9 mouse cellular contexts compared by ENCODE assay signal in the genomic region with DNA sequence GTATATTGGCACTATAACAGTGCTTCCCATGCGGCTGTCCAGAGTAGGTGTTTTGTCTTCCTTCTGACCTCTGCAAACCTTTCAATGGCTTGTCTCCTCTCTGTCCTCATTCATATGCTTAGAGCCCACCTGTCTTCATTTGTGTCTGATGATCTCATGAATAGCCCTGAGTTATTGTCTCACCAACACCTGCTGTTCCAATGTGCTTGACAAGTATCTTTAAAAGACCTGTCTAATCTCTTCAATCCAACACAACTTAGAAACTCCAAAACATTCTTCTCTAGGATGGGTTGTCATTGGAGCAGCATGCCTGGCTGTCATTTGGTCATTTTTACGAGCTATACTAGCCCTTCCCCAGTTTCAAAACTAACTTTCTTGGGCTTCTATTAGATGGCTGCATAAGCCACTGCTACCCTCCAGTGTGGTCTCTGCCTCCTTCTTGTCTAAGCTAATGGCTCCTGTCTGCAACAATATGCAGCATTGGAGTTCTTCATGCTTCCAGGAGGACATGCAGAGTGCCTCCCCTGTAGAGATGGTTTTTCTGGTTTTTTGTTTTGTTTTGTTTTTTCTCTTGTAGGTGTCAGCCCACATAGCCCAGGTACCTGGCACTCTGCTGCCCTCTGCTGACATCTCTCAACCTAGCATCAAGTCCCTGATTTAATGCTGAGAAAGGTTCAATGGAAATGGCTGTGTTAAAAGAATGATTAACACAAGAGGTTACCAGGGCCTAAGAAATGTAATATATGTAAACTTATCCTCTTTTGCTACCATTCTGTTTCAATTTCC.
DNase-seq lines count a peak whose midpoint lies in the region; ATAC-seq and TF ChIP-seq lines count a peak whose summit lies in the region.
"Had no signal": no experiment of that assay in that cellular context is flagged by ENCODE, and none has a peak within 500 bp of the region (broad histone marks: within the 10 kb centered on the region; RNA-seq: fewer than 3 reads in every experiment).

No protein-coding gene starts in this region.

- ATAC-seq in hindbrain, postnatal 0 days: peak; percentile 63; the same call in 1 of the 2 replicates
- no peak for ATAC-seq in neural tube, embryonic 11.5 days (ENCODE audit: insufficient read depth, low FRiP score, low TSS enrichment)

- H3K36me3 ChIP-seq in hindbrain, postnatal 0 days (ENCODE audit: insufficient read depth, low read length): no peaks in the 10 kb centered on the region
- no peaks in the 10 kb centered on the region for H3K36me3 ChIP-seq in liver, adult 2 months (ENCODE audit: control insufficient read depth, insufficient read depth, low read length)
- no peaks in the 10 kb centered on the region for H3K36me3 ChIP-seq in neural tube, embryonic 11.5 days (ENCODE audit: control insufficient read depth, insufficient read depth, low read length)
- H3K36me3 ChIP-seq: lung, embryonic 15.5 days had no signal

- no peak overlapping the region for H3K4me3 ChIP-seq in hindbrain, postnatal 0 days (ENCODE audit: low read length)
- H3K4me3 ChIP-seq in liver, adult 2 months (ENCODE audit: insufficient read depth, low read depth, low read length): no peak overlapping the region
- no peak overlapping the region for H3K4me3 ChIP-seq in neural tube, embryonic 11.5 days (ENCODE audit: low read depth, low read length)
- H3K4me3 ChIP-seq: lung, embryonic 15.5 days had no signal

- H3K27ac ChIP-seq in hindbrain, postnatal 0 days: no peak overlapping the region
- no peak overlapping the region for H3K27ac ChIP-seq in liver, adult 2 months (replicated peaks; ENCODE audit: insufficient read depth, low read depth, low read length)
- H3K27ac ChIP-seq in neural tube, embryonic 11.5 days (ENCODE audit: low read depth, low read length): no peak overlapping the region
- H3K27ac ChIP-seq: lung, embryonic 15.5 days had no signal

- H3K9ac ChIP-seq in hindbrain, postnatal 0 days (replicated peaks; ENCODE audit: low read length): no peak overlapping the region
- no peak overlapping the region for H3K9ac ChIP-seq in liver, adult 2 months (ENCODE audit: low read depth, low read length)
- no peak overlapping the region for H3K9ac ChIP-seq in neural tube, embryonic 11.5 days (ENCODE audit: low read length)
- H3K9ac ChIP-seq: lung, embryonic 15.5 days had no signal

- H3K79me2 ChIP-seq in liver, adult 2 months (ENCODE audit: control insufficient read depth, insufficient read depth, low read length): no peaks in the 10 kb centered on the region

- no peak for TF ChIP-seq POLR2A in liver, adult 2 months (IDR thresholded peaks at IDR 0.05; ENCODE audit: extremely low read depth, insufficient read depth, low read length)

- 67% methylated on average over 2 of the region's 2 CpGs for WGBS in hindbrain, postnatal 0 days
- WGBS in liver, adult 2 months: 73% methylated on average over 2 of the region's 2 CpGs
- 65% methylated on average over 2 of the region's 2 CpGs for WGBS in neural tube, embryonic 11.5 days

- peak; percentile 80 for TF ChIP-seq CTCF in hindbrain, postnatal 0 days (IDR thresholded peaks at IDR 0.05; ENCODE audit: low read depth)
- peak; percentile 70 for TF ChIP-seq CTCF in liver, adult 2 months (IDR thresholded peaks at IDR 0.05; ENCODE audit: low read depth, low read length)

- DNase-seq in ovary, postnatal 14 days (ENCODE audit: low spot score): peak; percentile 45
- no peak for DNase-seq in ovary, postnatal 10 days (ENCODE audit: low spot score)
- DNase-seq in T-cell, adult 2 months (ENCODE audit: low spot score): peak; percentile 3
- DNase-seq in embryo, embryonic 10 days (ENCODE audit: low spot score): peak; percentile 80
- DNase-seq in hindbrain, postnatal 0 days (ENCODE audit: low spot score): peak; percentile 76
- peak; percentile 32 for DNase-seq in liver, adult 2 months (ENCODE audit: extremely low read depth, low read depth, low spot score)
- peak; percentile 64 for DNase-seq in neural tube, embryonic 11.5 days (ENCODE audit: low spot score)
- DNase-seq in yolk sac, embryonic 10.5 days (ENCODE audit: low spot score): peak; percentile 25

- no peaks in the 10 kb centered on the region for H3K27me3 ChIP-seq in hindbrain, postnatal 0 days (ENCODE audit: insufficient read depth, low read length)
- no peaks in the 10 kb centered on the region for H3K27me3 ChIP-seq in liver, adult 2 months (ENCODE audit: control insufficient read depth, insufficient read depth, low read length)
- H3K27me3 ChIP-seq in neural tube, embryonic 11.5 days (ENCODE audit: control insufficient read depth, insufficient read depth, low read length): no peaks in the 10 kb centered on the region
- H3K27me3 ChIP-seq: lung, embryonic 15.5 days had no signal

- H3K9me3 ChIP-seq in hindbrain, postnatal 0 days (ENCODE audit: low read length): no peaks in the 10 kb centered on the region
- no peaks in the 10 kb centered on the region for H3K9me3 ChIP-seq in neural tube, embryonic 11.5 days (ENCODE audit: control insufficient read depth, low read length)
- H3K9me3 ChIP-seq: lung, embryonic 15.5 days had no signal

- no peaks in the 10 kb centered on the region for H3K4me1 ChIP-seq in hindbrain, postnatal 0 days (ENCODE audit: insufficient read depth, low read length)
- no peaks in the 10 kb centered on the region for H3K4me1 ChIP-seq in liver, adult 2 months (ENCODE audit: control insufficient read depth, insufficient read depth, low read length)
- H3K4me1 ChIP-seq in neural tube, embryonic 11.5 days (ENCODE audit: control insufficient read depth, insufficient read depth, low read length): no peaks in the 10 kb centered on the region

- H3K4me2 ChIP-seq in hindbrain, postnatal 0 days (ENCODE audit: low read depth, low read length): no peak overlapping the region
- no peak overlapping the region for H3K4me2 ChIP-seq in neural tube, embryonic 11.5 days (ENCODE audit: low read depth)
- H3K4me2 ChIP-seq: lung, embryonic 15.5 days had no signal
